Mouse (Mus musculus) layer of hippocampus, adult 8-10 months (tissue): ENCODE measurements around the gene Zdhhc11. TPM values are rescaled to one million over a fixed set of nuclear protein-coding genes. Genes with fewer than 3 reads are reported as not detected.

Experiments used
- DNase-seq, 2 experiments: peaks; one replicate each; pipeline ENCODE4 v3.0.0; 2022; ENCODE audit warnings: low spot score in 2 of 2
- total RNA-seq, 4 experiments: library from RNA; stranded (reverse); gene quantifications; 2 replicates each; pipeline ENCODE4 v1.2.4; 2022

Zdhhc11 gene
- not detected for total RNA-seq

DNA sequence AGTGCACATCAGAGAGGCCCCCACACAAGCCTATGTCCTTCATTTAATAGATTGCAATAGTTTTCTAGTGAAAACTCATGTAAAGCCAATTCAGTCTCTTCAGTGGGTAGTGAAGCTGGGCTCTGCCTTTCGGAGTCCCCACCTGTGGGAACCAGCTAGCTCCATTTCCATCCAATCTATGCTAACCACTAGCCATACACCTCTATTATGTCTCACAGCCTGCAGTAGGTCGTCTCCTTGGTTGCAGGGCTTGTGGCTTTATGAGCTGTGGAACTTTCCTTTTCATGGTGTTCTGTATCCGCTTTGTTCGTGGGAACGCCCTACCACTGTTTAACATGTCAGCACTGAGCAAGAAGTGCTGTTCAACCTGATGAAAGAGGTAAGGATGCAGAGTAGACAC is at the start of gene Zdhhc11:
Zdhhc11 (plus strand) TSS at position 301 of the 400 bp plus-strand sequence.
- no peak for DNase-seq

DNA sequence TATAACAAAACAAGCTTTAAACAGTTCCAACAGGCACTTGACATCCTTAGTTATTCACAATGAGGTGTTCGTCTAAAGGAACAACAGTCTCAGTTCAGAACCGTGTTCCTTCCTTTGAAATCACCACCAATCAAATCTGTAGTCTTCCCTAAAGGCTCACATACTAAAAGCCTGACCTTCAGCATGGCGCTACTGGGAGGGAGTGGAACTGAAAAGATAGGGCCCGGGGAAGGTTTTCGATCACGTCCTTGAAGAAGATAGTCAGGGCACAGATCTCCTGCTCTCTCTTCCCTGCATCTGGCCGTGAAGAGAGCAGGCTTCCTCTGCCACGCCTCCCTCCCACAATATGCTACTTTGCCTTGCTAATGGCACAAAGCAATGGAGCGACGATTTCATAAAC is 31.4 kb upstream of the Zdhhc11 start:
- no peak for DNase-seq

DNA sequence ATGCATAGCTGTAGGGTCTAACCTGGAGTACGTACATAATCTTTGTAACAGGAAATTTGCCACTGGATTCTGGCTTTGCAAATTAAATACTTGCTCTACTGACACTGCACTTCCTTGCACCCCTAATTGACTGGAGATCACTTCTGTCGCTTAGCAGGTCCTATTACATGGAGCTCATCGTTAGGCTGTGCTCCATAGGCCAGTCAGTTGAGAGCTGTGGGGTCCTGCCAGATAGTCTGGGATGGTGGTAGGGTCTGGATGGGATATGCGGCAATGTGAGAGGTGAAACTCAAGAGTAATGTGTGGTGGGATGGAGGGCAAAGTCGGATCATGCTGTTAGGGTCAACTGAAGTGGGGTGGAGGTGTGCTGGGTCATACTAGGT is 26.7 kb upstream of the Zdhhc11 start:
- no peak for DNase-seq

GRCm38 (mm10) chr13:73937321-73938176 is 26.1 kb upstream of the Zdhhc11 start, which contains the start of the genes Trip13 and Brd9:
Gene Trip13, minus strand, starts transcription at chr13:73937784.
Gene Brd9, plus strand, starts transcription at chr13:73937811.
- DNase-seq = peak; percentile 81 to 87

DNA sequence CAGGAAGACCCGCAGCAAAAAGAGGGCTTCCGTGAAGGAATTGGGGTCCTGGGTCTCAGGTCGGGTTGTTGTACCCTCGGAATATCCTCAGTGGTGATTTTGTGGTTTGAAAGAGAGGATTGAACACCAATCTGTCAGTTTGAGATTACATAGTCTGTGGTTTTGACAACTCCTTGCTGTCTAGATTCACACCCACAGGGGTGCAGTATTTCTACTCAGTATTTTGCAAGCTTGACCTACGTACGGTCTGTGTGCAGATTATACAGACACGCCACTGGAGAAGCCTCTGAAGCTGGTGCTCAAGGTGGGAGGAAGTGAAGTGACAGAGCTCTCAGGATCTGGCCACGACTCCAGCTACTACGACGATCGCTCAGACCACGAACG is 25.5 kb upstream of the Zdhhc11 start:
- no peak for DNase-seq

DNA sequence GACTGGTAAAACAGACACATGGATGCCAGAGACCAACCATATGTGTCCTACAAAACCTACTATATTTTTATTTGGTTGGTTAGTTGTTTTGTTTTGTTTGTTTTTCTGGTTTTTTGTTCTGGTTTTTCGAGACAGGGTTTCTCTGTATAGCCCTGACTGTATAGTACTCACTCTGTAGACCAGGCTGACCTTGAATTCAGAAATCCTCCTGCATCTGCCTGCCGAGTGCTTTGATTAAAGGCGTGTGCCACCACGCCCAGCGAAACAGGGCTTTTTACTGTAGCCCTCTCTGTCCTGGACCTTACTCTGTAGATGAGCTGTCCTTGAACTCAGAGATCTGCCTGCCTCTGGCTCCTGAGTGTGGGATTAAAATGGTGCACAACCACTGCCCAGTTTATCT is 24.6 kb upstream of the Zdhhc11 start:
- no peak for DNase-seq

DNA sequence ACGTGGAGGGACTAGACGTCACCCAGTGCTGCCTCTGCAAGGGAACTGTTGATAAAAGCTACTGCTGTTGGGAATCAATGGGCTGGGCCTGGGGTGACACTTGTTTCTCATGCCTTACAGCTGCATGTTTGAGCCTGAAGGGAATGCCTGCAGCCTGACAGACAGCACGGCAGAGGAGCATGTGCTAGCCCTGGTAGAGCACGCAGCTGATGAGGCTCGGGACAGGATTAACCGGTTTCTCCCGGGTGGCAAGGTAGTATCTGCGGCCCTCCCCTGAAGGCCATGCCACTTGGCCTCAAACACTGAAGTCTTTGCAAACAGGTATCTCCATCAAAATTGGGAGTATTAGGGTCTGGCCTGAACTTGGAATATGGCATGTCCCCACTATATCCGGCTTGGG is 19.0 kb upstream of the Zdhhc11 start:
- no peak for DNase-seq

DNA sequence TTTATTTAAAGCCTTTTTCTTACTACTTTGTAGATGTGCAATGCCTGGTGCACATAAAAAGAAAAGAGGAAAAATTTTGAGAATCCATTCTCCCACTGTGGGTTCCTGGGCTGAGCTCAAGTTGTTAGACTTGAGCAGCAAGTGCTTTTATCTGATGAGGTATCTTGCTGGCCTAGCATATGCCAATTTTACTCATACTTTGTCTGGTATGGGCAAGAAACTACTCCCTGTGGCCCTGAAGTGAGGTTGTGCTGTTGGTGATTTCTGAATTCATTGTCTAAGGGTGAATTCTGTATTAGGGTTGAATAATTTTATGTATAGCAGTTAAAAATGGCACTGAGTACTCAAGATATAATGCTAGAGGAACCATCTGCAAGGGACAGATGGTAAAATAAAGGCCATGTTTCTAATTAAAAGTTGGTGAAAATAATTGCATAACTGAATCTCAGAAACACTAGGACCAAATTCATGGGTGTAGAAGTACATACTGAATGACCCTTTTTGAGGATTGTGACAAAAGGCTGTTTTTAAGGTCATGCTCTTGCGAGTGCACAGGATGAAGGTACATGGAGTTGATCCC is 10.0 kb upstream of the Zdhhc11 start:
- no peak for DNase-seq

DNA sequence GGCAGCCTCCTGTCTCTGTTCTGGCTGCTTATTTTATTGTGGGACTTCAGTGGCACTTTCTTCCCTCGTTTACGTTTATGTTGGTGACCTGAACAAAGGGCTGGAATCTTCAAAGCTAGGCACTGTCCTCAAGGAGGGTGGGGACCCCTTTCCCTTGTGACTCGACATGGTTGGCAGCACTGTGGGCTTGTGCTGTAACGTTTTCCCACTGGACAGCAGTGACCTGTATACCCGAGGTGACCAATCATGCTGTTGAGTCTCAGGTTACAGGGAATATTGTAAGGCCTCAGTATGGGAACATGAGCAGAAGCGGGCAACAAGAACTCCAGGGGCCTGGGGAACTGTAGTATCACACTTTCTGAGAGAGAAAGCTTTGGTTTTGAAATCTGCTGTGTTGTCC is 9.0 kb upstream of the Zdhhc11 start:
- no peak for DNase-seq

GRCm38 (mm10) chr13:73955531-73955930 is 8.1 kb upstream of the Zdhhc11 start:
- no peak for DNase-seq

GRCm38 (mm10) chr13:73960117-73960652 is 3.5 kb upstream of the Zdhhc11 start:
- DNase-seq = peak in 1 of 2 experiments; percentile 32

GRCm38 (mm10) chr13:73961177-73961576 is 2.5 kb upstream of the Zdhhc11 start:
- DNase-seq = no peak

GRCm38 (mm10) chr13:73970545-73971448 is 7.1 kb downstream of the Zdhhc11 start:
- DNase-seq = peak; percentile 26 to 59

DNA sequence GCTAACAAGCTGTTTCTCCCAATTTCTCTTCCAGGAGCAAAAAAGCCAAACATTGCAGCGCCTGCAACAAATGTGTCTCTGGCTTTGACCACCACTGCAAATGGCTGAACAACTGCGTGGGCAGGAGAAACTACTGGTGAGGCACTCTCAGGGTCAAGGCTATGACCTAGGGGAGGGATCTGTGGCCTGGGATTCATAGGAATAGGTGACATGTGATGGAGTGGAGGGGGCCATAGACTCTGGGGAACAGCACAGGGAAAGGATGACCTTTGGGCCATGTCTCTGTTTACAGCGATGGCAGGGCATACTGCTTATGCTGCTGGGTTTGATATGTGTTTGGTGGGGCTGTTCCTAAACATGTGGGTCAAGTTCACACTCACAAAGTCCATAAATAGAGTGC is 10.9 kb downstream of the Zdhhc11 start:
- DNase-seq = no peak

GRCm38 (mm10) chr13:73976935-73977334 is 13.3 kb downstream of the Zdhhc11 start:
- DNase-seq = no peak

GRCm38 (mm10) chr13:73990325-73990724 is 26.7 kb downstream of the Zdhhc11 start:
- DNase-seq = no peak

DNA sequence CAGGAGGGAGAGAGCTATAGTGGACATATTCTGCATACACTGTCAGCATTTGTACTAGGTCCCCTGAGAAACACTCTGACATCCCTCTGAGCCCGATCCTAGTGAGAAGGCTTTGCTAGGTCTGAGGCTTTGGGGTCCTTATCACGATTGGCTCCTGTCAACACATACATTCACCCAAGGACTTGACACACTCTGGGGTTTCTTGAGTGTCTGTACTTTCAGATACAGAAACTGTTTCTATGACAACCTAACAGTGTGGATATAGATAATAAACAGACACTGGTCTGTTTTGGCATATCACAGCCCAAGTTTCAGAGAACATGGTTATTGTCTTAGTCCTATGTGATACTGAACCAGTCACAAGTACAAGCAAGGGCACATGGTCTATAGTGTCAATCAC is 27.1 kb downstream of the Zdhhc11 start:
- DNase-seq = no peak

DNA sequence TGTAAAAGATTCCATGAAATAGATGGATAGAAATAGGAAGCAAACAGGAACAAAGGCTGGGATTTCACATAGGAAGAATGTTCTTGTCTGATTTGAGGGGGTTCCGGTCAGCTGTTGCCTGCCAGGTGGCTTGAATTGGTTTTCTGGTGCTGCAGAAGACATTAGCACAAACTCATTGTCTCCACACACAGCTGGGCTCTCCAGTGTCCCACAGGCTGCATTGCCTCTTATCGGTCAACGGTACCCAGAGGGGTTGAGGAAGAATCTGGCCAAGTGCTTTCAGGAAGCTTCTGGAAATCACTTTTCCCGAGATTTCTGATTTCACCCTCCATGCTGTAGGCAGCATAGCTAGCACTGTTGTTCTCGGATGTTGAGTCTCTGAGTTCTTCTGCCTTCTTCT is 27.6 kb downstream of the Zdhhc11 start:
- DNase-seq = no peak

DNA sequence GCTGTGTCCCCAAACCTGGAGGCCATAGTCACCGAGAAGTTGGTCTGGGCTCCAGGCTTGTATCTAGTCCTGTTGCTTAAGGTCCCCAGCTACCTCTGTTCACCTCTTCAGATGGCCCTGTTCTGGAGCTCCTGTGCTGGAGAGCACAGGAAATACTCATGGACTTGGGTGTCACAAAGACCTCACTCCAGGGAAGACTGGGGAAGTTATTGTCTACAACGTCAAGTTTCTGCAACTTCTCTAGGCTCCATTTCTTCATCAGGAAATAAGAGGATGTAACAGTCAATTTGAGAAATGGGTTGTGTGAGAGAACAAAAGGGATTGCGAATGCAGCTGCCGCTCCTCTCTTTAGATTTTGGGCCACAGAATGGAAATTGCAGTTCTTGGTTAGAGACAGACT is 32.8 kb downstream of the Zdhhc11 start:
- DNase-seq = no peak

- DNase-seq = no peak
These were observed 36.9 kb downstream of the Zdhhc11 start for GRCm38 (mm10) chr13:74000519-74000918.

DNA sequence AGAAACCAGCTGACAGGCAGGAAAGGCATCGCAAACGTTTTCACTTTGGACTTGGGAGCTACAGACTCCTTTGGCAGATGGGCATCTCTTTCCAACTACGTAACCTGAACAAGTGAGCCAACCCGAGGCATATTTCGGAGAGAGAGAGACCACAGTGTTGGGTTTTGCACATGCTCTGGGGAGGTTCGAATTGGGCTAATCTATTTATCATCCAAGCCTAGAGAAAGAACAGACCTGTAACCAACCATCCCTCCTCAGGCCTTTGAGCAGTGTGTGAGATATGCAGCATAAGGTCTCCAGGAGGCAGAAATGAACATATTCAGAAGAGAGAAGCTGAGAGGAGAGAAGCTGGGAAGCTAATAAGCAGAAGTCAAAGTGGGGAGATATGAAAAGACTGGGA is 37.3 kb downstream of the Zdhhc11 start:
- no peak for DNase-seq

DNA sequence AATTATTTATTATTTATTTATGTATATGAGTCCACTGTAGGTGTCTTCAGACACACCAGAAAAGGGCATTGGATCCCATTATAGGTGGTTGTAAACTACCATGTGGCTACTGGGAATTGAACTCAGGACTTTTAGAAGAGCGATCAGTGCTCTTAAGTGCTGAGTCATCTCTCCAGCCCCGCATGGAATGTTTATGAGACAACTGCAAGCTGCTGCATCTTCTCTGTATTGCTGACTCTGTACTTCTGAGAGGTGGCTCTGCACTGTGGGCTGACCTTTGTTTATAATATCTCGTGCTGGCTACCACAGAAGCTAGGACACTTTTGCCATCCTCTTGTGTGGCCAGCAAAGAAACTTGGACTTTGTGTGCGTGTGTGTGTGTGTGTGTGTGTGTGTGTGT is 37.8 kb downstream of the Zdhhc11 start:
- no peak for DNase-seq
